Mouse (Mus musculus): ENCODE data around the gene Vps13d. TPM values are rescaled to one million over a fixed set of nuclear protein-coding genes. Genes with fewer than 3 reads are reported as not detected.
A peak's percentile ranks its signal among the peaks of the same experiment; 100 is the strongest.

The Vps13d gene
- polyA plus RNA-seq, 1 experiment, result 23.5 TPM

DNA sequence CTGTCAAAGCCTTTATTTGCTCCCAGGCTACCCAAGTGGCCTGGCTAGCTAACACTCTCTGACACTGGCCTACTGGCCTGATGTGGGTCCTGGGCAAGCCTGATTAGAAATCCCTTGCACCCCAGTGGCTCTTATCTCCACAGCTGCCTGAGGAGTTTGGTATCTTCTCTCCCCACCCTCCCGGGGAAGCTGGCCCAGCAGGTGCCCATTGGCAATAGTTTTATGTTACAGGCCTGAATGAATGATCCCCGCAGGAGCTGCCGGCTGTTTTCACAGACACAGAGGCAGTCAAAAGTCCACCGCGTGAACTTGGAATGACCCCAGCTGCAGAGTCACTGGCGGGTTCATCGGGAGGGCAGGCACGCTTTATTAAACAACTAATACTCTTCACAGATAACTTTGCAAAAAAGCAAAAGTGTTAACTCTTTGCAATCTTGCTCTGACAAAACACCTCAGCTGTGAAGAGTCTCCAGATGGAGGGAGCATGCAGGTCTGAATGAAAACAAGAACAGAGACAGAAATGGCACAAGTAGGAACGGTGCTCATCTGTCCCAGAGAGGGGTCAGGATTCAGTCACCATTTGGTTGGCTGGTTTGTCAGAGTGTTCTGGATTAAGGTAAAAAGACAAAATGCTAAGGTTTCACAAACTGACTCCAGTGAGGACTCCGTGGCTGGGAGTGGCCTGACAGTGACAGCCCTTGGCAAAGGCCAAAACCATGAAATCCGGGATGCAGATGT lies 160.1 kb downstream of the Vps13d start:
- H3K27ac ChIP-seq (ENCODE audit: control insufficient read depth, insufficient read depth, low read length), result no peak overlapping the region
- 83% methylated on average over 11 of the region's 11 CpGs for WGBS
- no peak for TF ChIP-seq POLR2A (IDR thresholded peaks at IDR 0.05; ENCODE audit: control insufficient read depth, extremely low read depth, insufficient read depth, low read length, poor library complexity)
- no peak for TF ChIP-seq CTCF (IDR thresholded peaks at IDR 0.05; ENCODE audit: borderline replicate concordance, control insufficient read depth, extremely low read depth, insufficient read depth, low read length, poor library complexity)
- 0 out of 2 replicates have a peak, but pooled peaks cover 3% of the 10 kb centered on the region for H3K36me3 ChIP-seq (ENCODE audit: control insufficient read depth, insufficient read depth, low read length)
- no peaks in the 10 kb centered on the region for H3K27me3 ChIP-seq (ENCODE audit: control insufficient read depth, insufficient read depth, low read length)
- no peak overlapping the region for H3K4me3 ChIP-seq (ENCODE audit: control insufficient read depth, insufficient read depth, low read length)
- H3K4me1 ChIP-seq (replicated peaks; ENCODE audit: control insufficient read depth, insufficient read depth, low read length), result peaks cover 26% of the 10 kb centered on the region
- no peak for DNase-seq

DNA sequence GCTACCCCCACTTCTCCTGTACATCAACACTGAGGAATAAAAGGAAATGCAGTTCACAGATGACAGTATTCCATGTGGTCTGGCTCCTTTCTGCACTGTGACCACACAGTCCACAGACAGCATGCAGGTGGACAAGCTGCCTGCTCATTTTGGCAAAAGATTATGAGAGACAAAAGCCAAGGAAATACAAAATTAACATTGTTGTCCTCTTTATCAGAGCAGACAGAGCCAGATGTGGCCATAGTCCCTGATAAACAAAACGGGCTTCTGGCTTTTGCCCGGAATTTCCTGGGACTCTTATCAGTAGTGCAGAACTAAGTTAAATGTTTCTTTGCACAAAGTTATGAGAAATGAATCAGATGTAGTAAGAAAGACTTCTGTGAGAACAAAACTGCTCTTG lies 161.4 kb downstream of the Vps13d start:
- no peak overlapping the region for H3K27ac ChIP-seq (ENCODE audit: control insufficient read depth, insufficient read depth, low read length)
- no peak for TF ChIP-seq POLR2A (IDR thresholded peaks at IDR 0.05; ENCODE audit: control insufficient read depth, extremely low read depth, insufficient read depth, low read length, poor library complexity)
- TF ChIP-seq CTCF (IDR thresholded peaks at IDR 0.05; ENCODE audit: borderline replicate concordance, control insufficient read depth, extremely low read depth, insufficient read depth, low read length, poor library complexity), result no peak
- no peaks in the 10 kb centered on the region for H3K27me3 ChIP-seq (ENCODE audit: control insufficient read depth, insufficient read depth, low read length)
- no peak overlapping the region for H3K4me3 ChIP-seq (ENCODE audit: control insufficient read depth, insufficient read depth, low read length)
- DNase-seq, result no peak
- H3K4me1 ChIP-seq (replicated peaks; ENCODE audit: control insufficient read depth, insufficient read depth, low read length), result peaks cover 33% of the 10 kb centered on the region
- 24% methylated on average over 2 of the region's 2 CpGs for WGBS
- 0 out of 2 replicates have a peak, but pooled peaks cover 3% of the 10 kb centered on the region for H3K36me3 ChIP-seq (ENCODE audit: control insufficient read depth, insufficient read depth, low read length)

DNA sequence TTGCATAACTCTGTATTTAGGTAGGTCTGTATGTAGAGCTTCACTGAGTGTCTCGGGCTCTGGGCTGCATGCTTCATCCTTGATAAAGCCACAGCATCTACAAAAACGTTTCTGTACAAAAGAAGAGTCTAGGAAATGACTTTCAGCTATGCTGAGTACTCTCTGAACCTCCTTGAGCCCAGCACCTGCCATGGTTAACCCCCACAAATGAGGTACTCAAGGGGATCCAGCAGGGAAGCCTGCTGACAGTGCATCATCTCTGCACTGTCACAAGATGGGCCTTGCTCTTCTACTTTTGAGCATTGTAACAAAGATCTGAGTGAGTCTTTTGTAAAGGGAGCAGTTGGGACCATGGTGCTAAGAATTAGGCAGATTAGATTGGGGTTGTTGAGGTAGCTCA lies 162.2 kb downstream of the Vps13d start:
- DNase-seq, result no peak
- Histone ChIP-seq H3K36me3 (ENCODE audit: control insufficient read depth, insufficient read depth, low read length) (0 out of 2 replicates have a peak, but pooled peaks cover 3% of the 10 kb centered on the region), H3K27ac (ENCODE audit: control insufficient read depth, insufficient read depth, low read length) (peak overlapping the region; percentile 8; the same call in 1 of the 2 replicates), H3K4me1 (replicated peaks; ENCODE audit: control insufficient read depth, insufficient read depth, low read length) (peaks cover 35% of the 10 kb centered on the region), H3K4me3 (ENCODE audit: control insufficient read depth, insufficient read depth, low read length) (no peak overlapping the region), H3K27me3 (ENCODE audit: control insufficient read depth, insufficient read depth, low read length) (no peaks in the 10 kb centered on the region)
- 11% methylated on average over 2 of the region's 2 CpGs for WGBS
- TF ChIP-seq CTCF (IDR thresholded peaks at IDR 0.05; ENCODE audit: borderline replicate concordance, control insufficient read depth, extremely low read depth, insufficient read depth, low read length, poor library complexity), result no peak
- no peak for TF ChIP-seq POLR2A (IDR thresholded peaks at IDR 0.05; ENCODE audit: control insufficient read depth, extremely low read depth, insufficient read depth, low read length, poor library complexity)

DNA sequence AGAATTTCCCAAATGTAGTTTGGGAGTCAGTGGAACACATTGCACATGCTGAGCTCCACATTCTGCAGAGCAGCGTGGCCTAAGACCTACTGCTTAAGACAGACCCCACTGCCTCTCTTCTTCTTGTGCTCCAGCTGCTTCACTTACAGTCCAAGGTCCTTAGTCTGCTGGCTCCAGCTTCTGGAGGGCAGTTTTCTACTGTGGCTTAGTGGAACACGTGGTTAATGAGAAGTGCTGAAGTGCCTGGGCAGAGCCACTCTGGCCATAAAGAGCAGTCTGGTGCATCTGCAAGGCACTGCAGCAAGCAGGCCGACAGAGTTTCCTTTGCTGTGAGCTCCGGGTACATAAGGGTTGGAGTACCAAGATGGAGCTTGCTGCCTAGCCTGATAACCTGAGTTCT lies 163.3 kb downstream of the Vps13d start:
- DNase-seq, result no peak

DNA sequence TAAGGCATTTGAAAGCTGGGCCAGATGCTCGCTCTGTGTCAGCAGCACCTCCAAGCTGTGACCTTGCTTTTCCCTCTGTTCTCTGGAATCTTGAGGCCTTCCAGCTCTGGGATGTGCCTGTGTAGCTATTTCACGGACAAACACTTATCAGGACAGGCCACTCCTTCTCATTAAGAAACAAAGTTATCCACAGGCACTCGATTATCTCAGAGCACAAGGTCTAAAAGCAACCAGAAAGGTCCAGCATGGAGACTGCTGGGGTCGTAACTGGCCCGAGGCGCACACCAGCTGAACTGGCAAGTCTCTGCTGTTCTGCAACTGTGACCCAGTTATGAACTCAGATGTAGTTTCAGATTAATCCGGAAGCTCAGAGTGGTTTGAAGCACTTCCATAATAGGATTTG lies 168.4 kb downstream of the Vps13d start:
- H3K4me3 ChIP-seq (ENCODE audit: control insufficient read depth, insufficient read depth, low read length), result no peak overlapping the region
- H3K36me3 ChIP-seq (ENCODE audit: control insufficient read depth, insufficient read depth, low read length), result no peaks in the 10 kb centered on the region

More for the DNA sequence above, 163.3 kb downstream of the Vps13d start:
- Histone ChIP-seq H3K27me3 (ENCODE audit: control insufficient read depth, insufficient read depth, low read length) (no peaks in the 10 kb centered on the region), H3K4me1 (replicated peaks; ENCODE audit: control insufficient read depth, insufficient read depth, low read length) (peaks cover 39% of the 10 kb centered on the region), H3K36me3 (ENCODE audit: control insufficient read depth, insufficient read depth, low read length) (0 out of 2 replicates have a peak, but pooled peaks cover 3% of the 10 kb centered on the region), H3K27ac (ENCODE audit: control insufficient read depth, insufficient read depth, low read length) (no peak overlapping the region; the same call in 1 of the 2 replicates), H3K4me3 (ENCODE audit: control insufficient read depth, insufficient read depth, low read length) (no peak overlapping the region)
- 68% methylated on average over 4 of the region's 4 CpGs for WGBS
- TF ChIP-seq POLR2A (IDR thresholded peaks at IDR 0.05; ENCODE audit: control insufficient read depth, extremely low read depth, insufficient read depth, low read length, poor library complexity), result no peak
- TF ChIP-seq CTCF (IDR thresholded peaks at IDR 0.05; ENCODE audit: borderline replicate concordance, control insufficient read depth, extremely low read depth, insufficient read depth, low read length, poor library complexity), result no peak

DNA sequence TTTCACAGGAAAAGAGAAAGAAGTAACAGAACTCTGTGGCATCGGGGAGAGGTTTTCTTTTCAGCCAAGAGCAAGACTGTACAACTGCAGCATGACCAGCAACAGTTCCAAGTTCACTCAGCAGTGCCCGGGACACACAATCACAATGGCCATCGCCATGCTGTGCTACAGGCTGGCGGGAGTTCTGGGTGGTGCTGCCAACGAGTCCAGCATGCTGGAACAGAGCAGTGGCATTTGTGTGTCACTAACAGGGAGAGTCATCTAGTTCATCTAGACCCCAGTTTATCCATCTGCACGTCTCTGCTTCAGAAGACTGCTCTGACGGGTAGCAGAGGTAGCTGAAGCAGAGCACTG lies 169.4 kb downstream of the Vps13d start:
- Histone ChIP-seq H3K36me3 (ENCODE audit: control insufficient read depth, insufficient read depth, low read length) (no peaks in the 10 kb centered on the region), H3K4me3 (ENCODE audit: control insufficient read depth, insufficient read depth, low read length) (no peak overlapping the region), H3K27ac (ENCODE audit: control insufficient read depth, insufficient read depth, low read length) (peak overlapping the region; percentile 61), H3K27me3 (ENCODE audit: control insufficient read depth, insufficient read depth, low read length) (no peaks in the 10 kb centered on the region), H3K4me1 (replicated peaks; ENCODE audit: control insufficient read depth, insufficient read depth, low read length) (peaks cover 58% of the 10 kb centered on the region)
- 57% methylated on average over 7 of the region's 7 CpGs for WGBS
- no peak for TF ChIP-seq POLR2A (IDR thresholded peaks at IDR 0.05; ENCODE audit: control insufficient read depth, extremely low read depth, insufficient read depth, low read length, poor library complexity)
- no peak for TF ChIP-seq CTCF (IDR thresholded peaks at IDR 0.05; ENCODE audit: borderline replicate concordance, control insufficient read depth, extremely low read depth, insufficient read depth, low read length, poor library complexity)
- DNase-seq, result no peak

More for the DNA sequence above, 168.4 kb downstream of the Vps13d start:
- DNase-seq, result no peak
- 68% methylated on average over 7 of the region's 7 CpGs for WGBS
- Histone ChIP-seq H3K27me3 (ENCODE audit: control insufficient read depth, insufficient read depth, low read length) (no peaks in the 10 kb centered on the region), H3K27ac (ENCODE audit: control insufficient read depth, insufficient read depth, low read length) (peak overlapping the region; percentile 82), H3K4me1 (replicated peaks; ENCODE audit: control insufficient read depth, insufficient read depth, low read length) (peaks cover 54% of the 10 kb centered on the region)
- TF ChIP-seq POLR2A (IDR thresholded peaks at IDR 0.05; ENCODE audit: control insufficient read depth, extremely low read depth, insufficient read depth, low read length, poor library complexity), result no peak
- no peak for TF ChIP-seq CTCF (IDR thresholded peaks at IDR 0.05; ENCODE audit: borderline replicate concordance, control insufficient read depth, extremely low read depth, insufficient read depth, low read length, poor library complexity)
